Mouse (Mus musculus): Measurements from ENCODE around the gene Olfr901. TPM values are rescaled to one million over a fixed set of nuclear protein-coding genes. Genes with fewer than 3 reads are reported as not detected.
A peak's percentile ranks its signal among the peaks of the same experiment; 100 is the strongest.
"Not testable (repeated sequence)": the region's sequence is repeated elsewhere in the genome, so short reads cannot be mapped to it uniquely, and the experiment has no call there.

Olfr901 gene
- polyA plus RNA-seq (2016; fragmentation: Nextera tagmentation; extraction: Ambion mirVana) = not detected in 2 replicates

DNA sequence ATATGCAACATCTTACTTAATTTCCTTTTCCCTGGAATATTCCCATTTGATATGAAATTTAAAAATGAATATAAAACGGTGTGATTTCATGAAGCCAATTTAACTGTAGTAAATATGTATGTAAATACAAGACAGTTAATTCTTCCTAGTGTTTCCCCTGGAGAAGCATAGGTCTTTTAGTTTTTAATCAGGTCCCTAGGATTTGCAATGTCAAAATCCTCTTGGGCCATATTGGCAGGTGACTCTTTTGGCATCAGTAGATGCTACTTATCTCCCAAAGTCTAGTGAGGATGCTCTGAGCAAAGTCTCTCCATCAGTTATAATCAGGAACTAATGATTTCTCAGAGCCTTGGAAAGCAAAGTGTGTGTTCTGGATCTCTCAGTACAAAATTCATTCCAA is at the start of gene Olfr901:
Olfr901 (plus strand) TSS at position 301 of the 400 bp plus-strand sequence.
- WGBS = 92% methylated on average over 1 of the region's 1 CpGs
- H3K9me3 ChIP-seq = no peaks in the 10 kb centered on the region
- no peaks in the 10 kb centered on the region for H3K4me1 ChIP-seq (replicated peaks)
- H3K27ac ChIP-seq = no peak within 1 kb of the TSS
- H3K27me3 ChIP-seq (ENCODE audit: insufficient read depth, poor library complexity, severe bottlenecking) = no peaks in the 10 kb centered on the region
- no peak for DNase-seq (ENCODE audit: low spot score)
- H3K4me3 ChIP-seq = no peak within 1 kb of the TSS
- no peaks in the 10 kb centered on the region for H3K36me3 ChIP-seq

DNA sequence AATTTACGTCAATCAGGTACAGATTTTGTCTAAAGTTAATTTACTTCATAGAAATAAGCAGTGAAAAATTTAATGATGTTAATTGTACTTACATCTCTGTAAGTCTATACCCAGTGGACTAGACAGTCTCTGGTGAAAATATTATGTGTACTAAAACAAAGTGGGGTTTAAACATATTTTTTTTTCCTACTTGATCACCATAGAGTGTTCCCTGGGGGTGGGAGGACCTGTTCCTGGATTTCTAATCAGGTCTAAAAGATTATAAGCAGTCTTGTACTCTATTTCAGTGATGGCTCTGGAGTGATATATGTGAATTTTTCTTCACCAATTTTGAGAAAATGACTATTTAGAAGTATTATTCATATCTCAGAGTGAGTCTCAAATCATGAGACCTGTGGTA is 27.9 kb upstream of the Olfr901 start, which contains the start of gene Olfr147:
Olfr147 (plus strand) TSS at position 301 of the 400 bp plus-strand sequence.
- no peak for DNase-seq (ENCODE audit: low spot score)
- no peaks in the 10 kb centered on the region for H3K9me3 ChIP-seq
- no peaks in the 10 kb centered on the region for H3K4me1 ChIP-seq (replicated peaks)
- no peak within 1 kb of the TSS for H3K27ac ChIP-seq
- H3K27me3 ChIP-seq (ENCODE audit: insufficient read depth, poor library complexity, severe bottlenecking) = no peaks in the 10 kb centered on the region
- no peak within 1 kb of the TSS for H3K4me3 ChIP-seq
- H3K36me3 ChIP-seq = no peaks in the 10 kb centered on the region
- 87% methylated on average over 1 of the region's 1 CpGs for WGBS

DNA sequence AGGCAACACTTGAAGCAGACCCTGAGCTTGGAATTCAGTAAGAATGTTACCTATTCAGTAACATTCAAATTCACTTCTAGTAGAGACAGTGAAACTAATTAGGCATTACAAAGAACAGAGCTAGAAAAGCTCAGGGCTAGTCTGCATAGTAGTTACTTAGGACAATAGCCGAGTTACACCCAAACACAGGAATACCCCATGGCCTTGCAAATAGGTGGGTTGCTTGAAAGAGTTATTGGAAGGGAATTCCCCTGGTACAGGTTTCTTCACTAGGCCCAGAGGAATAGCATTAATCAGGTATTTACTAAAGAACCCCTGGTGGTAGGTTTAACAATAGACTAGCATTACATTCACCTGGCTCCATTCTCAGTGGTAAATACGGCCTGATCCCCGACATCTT is 21.8 kb upstream of the Olfr901 start:
- H3K27ac ChIP-seq; DNase-seq (ENCODE audit: low spot score); H3K9me3 ChIP-seq; H3K27me3 ChIP-seq (ENCODE audit: insufficient read depth, poor library complexity, severe bottlenecking); H3K36me3 ChIP-seq; H3K4me3 ChIP-seq; H3K4me1 ChIP-seq (replicated peaks): not testable (repeated sequence)
- WGBS = 87% methylated on average over 3 of the region's 3 CpGs

DNA sequence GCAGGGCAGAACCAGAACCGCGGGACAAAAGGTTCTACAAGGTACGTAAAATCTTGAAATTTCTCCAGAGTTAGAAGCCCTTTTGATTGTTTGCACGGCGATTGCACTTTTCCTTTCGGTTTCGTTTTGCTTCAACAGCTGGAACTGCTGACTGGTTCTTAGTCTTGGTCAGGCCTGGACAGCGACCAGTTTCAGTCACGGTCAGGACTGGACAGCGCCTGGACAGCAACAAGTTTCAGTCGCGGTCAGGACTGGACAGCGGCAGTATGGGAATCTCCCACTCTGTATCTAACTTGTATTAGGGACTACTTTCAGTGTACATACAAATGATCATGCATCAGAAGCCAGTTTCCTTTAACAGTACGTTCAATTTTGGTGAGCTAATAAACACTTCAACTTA is 15.8 kb upstream of the Olfr901 start:
- not testable (repeated sequence) for H3K4me3 ChIP-seq; H3K36me3 ChIP-seq; H3K4me1 ChIP-seq (replicated peaks); H3K27me3 ChIP-seq (ENCODE audit: insufficient read depth, poor library complexity, severe bottlenecking); H3K27ac ChIP-seq
- DNase-seq (ENCODE audit: low spot score) = peak; percentile 12
- 94% methylated on average over 14 of the region's 14 CpGs for WGBS
- H3K9me3 ChIP-seq = 0 out of 2 replicates have a peak, but pooled peaks cover 10% of the 10 kb centered on the region

DNA sequence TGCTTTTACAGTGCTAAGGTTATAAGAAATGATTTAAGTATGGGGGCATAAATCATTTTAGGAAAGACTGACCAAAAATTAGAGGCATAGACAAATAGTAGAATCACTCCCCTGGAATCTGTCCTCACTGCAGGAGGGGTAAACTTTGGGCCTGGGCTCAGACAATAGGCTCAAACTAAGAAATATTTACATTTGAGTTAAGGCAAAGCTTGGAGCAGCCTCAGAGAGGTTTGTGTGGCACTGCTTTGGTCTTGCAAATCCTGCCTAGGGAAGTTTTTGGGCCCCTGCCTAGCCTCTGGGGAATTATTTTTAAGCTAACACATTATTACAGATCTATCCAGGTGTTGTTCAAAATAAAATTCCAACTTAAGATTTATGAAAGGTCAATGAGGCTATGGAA is 5.5 kb upstream of the Olfr901 start:
- Histone ChIP-seq H3K4me3 (no peak overlapping the region), H3K27ac (no peak overlapping the region), H3K36me3 (no peaks in the 10 kb centered on the region), H3K4me1 (replicated peaks) (no peaks in the 10 kb centered on the region), H3K27me3 (ENCODE audit: insufficient read depth, poor library complexity, severe bottlenecking) (no peaks in the 10 kb centered on the region), H3K9me3 (no peaks in the 10 kb centered on the region)
- DNase-seq (ENCODE audit: low spot score) = no peak

DNA sequence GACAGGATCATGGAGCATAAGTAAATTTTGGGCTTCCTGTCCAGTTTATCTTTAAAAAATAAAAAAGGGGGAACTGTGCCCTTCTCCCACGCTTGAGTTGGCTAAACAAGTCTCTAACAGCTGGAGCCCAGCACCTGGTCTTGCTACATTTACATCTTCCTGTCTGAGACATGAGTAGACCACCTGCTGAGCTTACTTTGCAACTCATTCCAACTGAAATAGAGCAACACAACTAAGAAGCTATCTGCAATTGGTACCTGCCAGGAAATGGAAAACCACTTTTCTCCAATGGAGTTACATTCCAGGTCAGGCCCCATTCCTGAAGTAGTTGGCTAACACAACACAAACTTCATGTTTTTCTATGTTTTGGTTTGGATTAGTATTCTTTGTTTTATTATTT is 2.2 kb upstream of the Olfr901 start:
- 55% methylated on average over 1 of the region's 1 CpGs for WGBS
- H3K36me3 ChIP-seq = no peaks in the 10 kb centered on the region
- H3K9me3 ChIP-seq = no peaks in the 10 kb centered on the region
- H3K4me3 ChIP-seq = no peak overlapping the region
- no peak overlapping the region for H3K27ac ChIP-seq
- no peaks in the 10 kb centered on the region for H3K27me3 ChIP-seq (ENCODE audit: insufficient read depth, poor library complexity, severe bottlenecking)
- H3K4me1 ChIP-seq (replicated peaks) = no peaks in the 10 kb centered on the region
- DNase-seq (ENCODE audit: low spot score) = no peak

DNA sequence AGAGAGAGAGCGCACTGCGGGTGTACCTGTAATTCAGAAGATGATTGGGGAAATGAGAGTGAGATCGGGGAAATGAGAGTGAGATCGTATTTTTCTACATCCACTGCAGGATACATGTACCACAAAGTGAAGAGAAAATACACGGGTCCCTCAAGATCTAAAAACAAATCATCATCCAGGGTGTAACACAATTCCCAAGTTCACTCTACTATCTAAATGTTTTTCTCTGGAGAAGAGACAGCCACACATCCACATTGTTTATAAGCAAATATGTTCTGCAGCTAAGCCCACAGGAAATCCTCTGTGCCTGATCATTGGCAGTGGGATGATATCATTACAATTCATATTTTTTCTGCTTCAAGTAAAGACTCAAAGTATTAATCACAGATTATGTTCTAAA is 18.1 kb downstream of the Olfr901 start, which contains the start of gene Olfr902:
Olfr902 (plus strand) TSS at position 301 of the 400 bp plus-strand sequence.
- no peaks in the 10 kb centered on the region for H3K9me3 ChIP-seq
- WGBS = 93% methylated on average over 5 of the region's 5 CpGs

DNA sequence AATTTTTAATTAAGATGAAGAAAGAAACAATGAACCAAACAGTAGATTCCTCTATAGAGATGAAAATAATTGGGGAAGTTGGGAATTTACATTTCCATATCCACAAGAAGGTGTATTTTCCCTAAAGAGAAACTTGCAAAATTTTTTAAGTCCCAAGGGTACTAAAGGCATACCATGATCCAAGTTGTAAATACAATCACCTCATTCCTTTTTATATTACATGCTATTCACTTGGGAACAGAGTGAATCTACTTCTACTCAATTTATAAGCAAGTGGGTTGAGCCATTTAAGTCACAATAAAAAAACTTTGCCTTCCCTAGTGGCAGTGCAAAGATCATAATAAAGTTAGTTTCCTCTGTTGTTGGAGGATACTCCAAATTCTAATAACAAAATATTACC is 33.6 kb downstream of the Olfr901 start, which contains the start of gene Olfr904:
Olfr904 (plus strand) TSS at position 301 of the 400 bp plus-strand sequence.
- H3K36me3 ChIP-seq = no peaks in the 10 kb centered on the region
- H3K4me1 ChIP-seq (replicated peaks) = no peaks in the 10 kb centered on the region
- DNase-seq (ENCODE audit: low spot score) = no peak
- H3K4me3 ChIP-seq = no peak within 1 kb of the TSS
- H3K27ac ChIP-seq = no peak within 1 kb of the TSS
- no peaks in the 10 kb centered on the region for H3K9me3 ChIP-seq
- no peaks in the 10 kb centered on the region for H3K27me3 ChIP-seq (ENCODE audit: insufficient read depth, poor library complexity, severe bottlenecking)

More for the DNA sequence above, 18.1 kb downstream of the Olfr901 start, which contains the start of gene Olfr902:
- Histone ChIP-seq H3K36me3 (no peaks in the 10 kb centered on the region), H3K27me3 (ENCODE audit: insufficient read depth, poor library complexity, severe bottlenecking) (no peaks in the 10 kb centered on the region), H3K4me1 (replicated peaks) (no peaks in the 10 kb centered on the region), H3K4me3 (no peak within 1 kb of the TSS), H3K27ac (no peak within 1 kb of the TSS)
- no peak for DNase-seq (ENCODE audit: low spot score)

DNA sequence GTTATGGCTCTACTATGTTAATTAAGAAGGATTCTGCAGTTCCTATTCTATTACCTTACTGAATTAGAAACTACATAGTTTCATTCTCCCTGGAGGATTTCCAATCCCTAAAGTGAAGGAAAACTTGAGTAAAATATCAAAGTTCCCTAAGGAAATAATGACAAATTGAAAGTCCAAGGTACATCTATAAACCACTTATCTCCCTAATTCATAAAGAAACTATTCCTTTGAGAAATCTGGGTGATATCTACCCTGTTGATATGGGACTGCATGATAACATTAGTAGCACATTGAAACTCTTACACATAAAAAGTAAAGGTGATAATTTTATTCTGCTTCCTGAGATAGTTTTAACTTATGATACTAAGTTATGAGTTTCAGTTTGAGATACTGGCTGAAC is 41.6 kb downstream of the Olfr901 start, which contains the start of gene Olfr905:
Olfr905 (plus strand) TSS at position 301 of the 400 bp plus-strand sequence.
- H3K4me3 ChIP-seq = no peak within 1 kb of the TSS
- DNase-seq (ENCODE audit: low spot score) = no peak
- no peaks in the 10 kb centered on the region for H3K36me3 ChIP-seq
- no peak within 1 kb of the TSS for H3K27ac ChIP-seq
- no peaks in the 10 kb centered on the region for H3K9me3 ChIP-seq
- no peaks in the 10 kb centered on the region for H3K27me3 ChIP-seq (ENCODE audit: insufficient read depth, poor library complexity, severe bottlenecking)
- H3K4me1 ChIP-seq (replicated peaks) = no peaks in the 10 kb centered on the region

Other genes starting within 250 kb of the Olfr901 start
- gene Olfr891, start 248.6 kb upstream of the Olfr901 start, polyA plus RNA-seq (2016; fragmentation: Nextera tagmentation; extraction: Ambion mirVana) = not detected in 2 replicates
- not detected in 2 replicates for gene Olfr893, start 221.1 kb upstream of the Olfr901 start, polyA plus RNA-seq (2016; fragmentation: Nextera tagmentation; extraction: Ambion mirVana)
- not detected in 2 replicates for gene Olfr894, start 211.4 kb upstream of the Olfr901 start, polyA plus RNA-seq (2016; fragmentation: Nextera tagmentation; extraction: Ambion mirVana)
- not detected in 2 replicates for gene Olfr143, start 176.7 kb upstream of the Olfr901 start, polyA plus RNA-seq (2016; fragmentation: Nextera tagmentation; extraction: Ambion mirVana)
- gene Olfr895, start 161.6 kb upstream of the Olfr901 start, polyA plus RNA-seq (2016; fragmentation: Nextera tagmentation; extraction: Ambion mirVana) = not detected in 2 replicates
- not detected in 2 replicates for gene Olfr896-ps1, start 138.3 kb upstream of the Olfr901 start, polyA plus RNA-seq (2016; fragmentation: Nextera tagmentation; extraction: Ambion mirVana)
- not detected in 2 replicates for gene Olfr25, start 100.4 kb upstream of the Olfr901 start, polyA plus RNA-seq (2016; fragmentation: Nextera tagmentation; extraction: Ambion mirVana)
- gene Olfr898, start 81.0 kb upstream of the Olfr901 start, polyA plus RNA-seq (2016; fragmentation: Nextera tagmentation; extraction: Ambion mirVana) = not detected in 2 replicates
- gene Olfr250, start 62.6 kb upstream of the Olfr901 start, polyA plus RNA-seq (2016; fragmentation: Nextera tagmentation; extraction: Ambion mirVana) = not detected in 2 replicates
- gene Olfr251, start 52.4 kb upstream of the Olfr901 start, polyA plus RNA-seq (2016; fragmentation: Nextera tagmentation; extraction: Ambion mirVana) = not detected in 2 replicates
- gene Olfr147, start 27.8 kb upstream of the Olfr901 start, polyA plus RNA-seq (2016; fragmentation: Nextera tagmentation; extraction: Ambion mirVana) = not detected in 2 replicates
- not detected in 2 replicates for gene Olfr902, start 18.2 kb downstream of the Olfr901 start, polyA plus RNA-seq (2016; fragmentation: Nextera tagmentation; extraction: Ambion mirVana)
- not detected in 2 replicates for gene Olfr904, start 33.7 kb downstream of the Olfr901 start, polyA plus RNA-seq (2016; fragmentation: Nextera tagmentation; extraction: Ambion mirVana)
- not detected in 2 replicates for gene Olfr905, start 41.7 kb downstream of the Olfr901 start, polyA plus RNA-seq (2016; fragmentation: Nextera tagmentation; extraction: Ambion mirVana)
- gene Olfr906, start 57.6 kb downstream of the Olfr901 start, polyA plus RNA-seq (2016; fragmentation: Nextera tagmentation; extraction: Ambion mirVana) = not detected in 2 replicates
- not detected in 2 replicates for gene Olfr907, start 66.3 kb downstream of the Olfr901 start, polyA plus RNA-seq (2016; fragmentation: Nextera tagmentation; extraction: Ambion mirVana)
- not detected in 2 replicates for gene Olfr911-ps1, start 92.1 kb downstream of the Olfr901 start, polyA plus RNA-seq (2016; fragmentation: Nextera tagmentation; extraction: Ambion mirVana)
- not detected in 2 replicates for gene Olfr910, start 108.4 kb downstream of the Olfr901 start, polyA plus RNA-seq (2016; fragmentation: Nextera tagmentation; extraction: Ambion mirVana)
- gene Olfr912, start 150.7 kb downstream of the Olfr901 start, polyA plus RNA-seq (2016; fragmentation: Nextera tagmentation; extraction: Ambion mirVana) = not detected in 2 replicates
- not detected in 2 replicates for gene Olfr913, start 163.3 kb downstream of the Olfr901 start, polyA plus RNA-seq (2016; fragmentation: Nextera tagmentation; extraction: Ambion mirVana)
- gene Olfr914, start 175.6 kb downstream of the Olfr901 start, polyA plus RNA-seq (2016; fragmentation: Nextera tagmentation; extraction: Ambion mirVana) = not detected in 2 replicates
- not detected in 2 replicates for gene Olfr916, start 230.4 kb downstream of the Olfr901 start, polyA plus RNA-seq (2016; fragmentation: Nextera tagmentation; extraction: Ambion mirVana)
- gene Olfr917, start 236.4 kb downstream of the Olfr901 start, polyA plus RNA-seq (2016; fragmentation: Nextera tagmentation; extraction: Ambion mirVana) = not detected in 2 replicates
- not detected in 2 replicates for gene Olfr918, start 245.1 kb downstream of the Olfr901 start, polyA plus RNA-seq (2016; fragmentation: Nextera tagmentation; extraction: Ambion mirVana)

All from hindbrain, embryonic 10.5 days (tissue).